In the genomic region with DNA sequence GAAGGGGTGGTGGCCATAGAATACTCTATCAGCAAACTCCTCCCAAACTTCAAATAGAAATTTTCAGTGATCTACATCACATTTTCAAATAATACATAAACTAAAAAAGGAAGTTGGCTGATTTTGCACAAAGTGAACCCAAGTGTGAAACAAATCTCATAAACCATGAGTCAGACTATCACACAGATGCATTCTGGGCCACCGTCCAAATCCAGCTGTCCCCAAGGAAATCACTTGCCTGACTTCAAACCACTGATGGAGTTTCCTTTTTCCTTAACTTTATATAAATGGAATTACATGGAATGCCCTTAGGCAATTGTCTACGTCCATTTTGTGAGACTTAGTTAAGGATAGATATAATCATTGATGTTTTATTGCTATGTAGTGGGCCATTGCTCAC, we compare ENCODE assay signal across 10 mouse cellular contexts.
DNase-seq lines count a peak whose midpoint lies in the region; ATAC-seq and TF ChIP-seq lines count a peak whose summit lies in the region.
"Had no signal": no experiment of that assay in that cellular context is flagged by ENCODE, and none has a peak within 500 bp of the region (broad histone marks: within the 10 kb centered on the region; RNA-seq: fewer than 3 reads in every experiment).

No protein-coding gene starts in this region.

- no peaks in the 10 kb centered on the region for H3K4me1 ChIP-seq in heart, adult 2 months (ENCODE audit: control insufficient read depth, insufficient read depth, low read length)
- no peaks in the 10 kb centered on the region for H3K4me1 ChIP-seq in heart, embryonic 10.5 days
- no peaks in the 10 kb centered on the region for H3K4me1 ChIP-seq in forebrain, embryonic 14.5 days (ENCODE audit: control insufficient read depth, insufficient read depth, low read length)

- DNase-seq in heart, adult 2 months = peak; percentile 62 to 74
- DNase-seq in heart, embryonic 10.5 days (ENCODE audit: low spot score) = no peak
- DNase-seq in urinary bladder, postnatal 25 days (ENCODE audit: low spot score) = peak; percentile 29
- no peak for DNase-seq in urinary bladder, adult 2 months (ENCODE audit: low spot score)
- DNase-seq in kidney, adult 9 months = peak; percentile 48
- DNase-seq in forebrain, embryonic 14.5 days (ENCODE audit: low spot score) = no peak
- no peak for DNase-seq in retina, embryonic 14.5 days (ENCODE audit: low spot score)
- DNase-seq: thymus, postnatal 4 days had no signal

- no peak for TF ChIP-seq POLR2A in heart, adult 2 months (IDR thresholded peaks at IDR 0.05; ENCODE audit: insufficient read depth, low read depth, low read length)

- H3K4me3 ChIP-seq in heart, adult 2 months = no peak overlapping the region
- no peak overlapping the region for H3K4me3 ChIP-seq in heart, embryonic 10.5 days
- no peak overlapping the region for H3K4me3 ChIP-seq in forebrain, embryonic 14.5 days (ENCODE audit: low read depth, low read length)

- TF ChIP-seq CTCF in heart, adult 2 months (IDR thresholded peaks at IDR 0.05) = no peak

- WGBS in heart, adult 2 months = 26% methylated on average over 2 of the region's 2 CpGs
- 78% methylated on average over 2 of the region's 2 CpGs for WGBS in heart, embryonic 10.5 days
- WGBS in forebrain, embryonic 14.5 days = 81% methylated on average over 2 of the region's 2 CpGs

- no peak for ATAC-seq in forebrain, embryonic 14.5 days
- ATAC-seq in erythroid progenitor cell, adult 5-6 weeks (replicated peaks; ENCODE audit: low FRiP score, poor library complexity, severe bottlenecking) = no peak

- H3K27ac ChIP-seq in heart, adult 2 months = no peak overlapping the region
- H3K27ac ChIP-seq in heart, embryonic 10.5 days = no peak overlapping the region
- no peak overlapping the region for H3K27ac ChIP-seq in forebrain, embryonic 14.5 days (ENCODE audit: low read depth, low read length)
- H3K27ac ChIP-seq: macrophage had no signal

- H3K4me2 ChIP-seq in forebrain, embryonic 14.5 days (ENCODE audit: low read length) = no peak overlapping the region

- intact Hi-C loops in heart, adult 2 months (cut with DNase I) = no loop called here

- H3K36me3 ChIP-seq in heart, adult 2 months (ENCODE audit: control insufficient read depth, insufficient read depth, low read length) = no peaks in the 10 kb centered on the region
- H3K36me3 ChIP-seq in heart, embryonic 10.5 days = no peaks in the 10 kb centered on the region
- no peaks in the 10 kb centered on the region for H3K36me3 ChIP-seq in forebrain, embryonic 14.5 days (ENCODE audit: control insufficient read depth, insufficient read depth, low read length)

- no peaks in the 10 kb centered on the region for H3K9me3 ChIP-seq in heart, embryonic 10.5 days
- no peaks in the 10 kb centered on the region for H3K9me3 ChIP-seq in forebrain, embryonic 14.5 days (replicated peaks; ENCODE audit: control insufficient read depth, low read length)

- H3K79me2 ChIP-seq in heart, adult 2 months (replicated peaks; ENCODE audit: control insufficient read depth, insufficient read depth, low read length) = no peaks in the 10 kb centered on the region

- no peak overlapping the region for H3K9ac ChIP-seq in heart, adult 2 months (ENCODE audit: low read depth, low read length)
- no peak overlapping the region for H3K9ac ChIP-seq in forebrain, embryonic 14.5 days (ENCODE audit: low read length)

- no peaks in the 10 kb centered on the region for H3K27me3 ChIP-seq in heart, adult 2 months (ENCODE audit: control insufficient read depth, insufficient read depth, low read length)
- no peaks in the 10 kb centered on the region for H3K27me3 ChIP-seq in heart, embryonic 10.5 days (ENCODE audit: insufficient read depth, poor library complexity, severe bottlenecking)
- H3K27me3 ChIP-seq in forebrain, embryonic 14.5 days (replicated peaks; ENCODE audit: control insufficient read depth, insufficient read depth, low read length) = no peaks in the 10 kb centered on the region

- TF ChIP-seq EP300 in heart, adult 2 months (IDR thresholded peaks at IDR 0.05; ENCODE audit: insufficient read depth, low read depth, low read length) = no peak

Comparison
In these comparisons a context has a peak if more than half of its experiments do, and no peak if none do; other contexts are left out.
1. DNase-seq: peak in heart, adult 2 months (2 of 2), urinary bladder, postnatal 25 days (single experiment) and kidney, adult 9 months (single experiment); none in heart, embryonic 10.5 days (single experiment), urinary bladder, adult 2 months (single experiment), forebrain, embryonic 14.5 days (single experiment) and retina, embryonic 14.5 days (single experiment).